Mouse (Mus musculus): ENCODE measurements around the gene Relt. TPM values are rescaled to one million over a fixed set of nuclear protein-coding genes. Genes with fewer than 3 reads are reported as not detected.

The Relt gene
- 7.1 and 7.8 TPM in 2 replicates for polyA plus RNA-seq (2012; rRNA removed)

DNA sequence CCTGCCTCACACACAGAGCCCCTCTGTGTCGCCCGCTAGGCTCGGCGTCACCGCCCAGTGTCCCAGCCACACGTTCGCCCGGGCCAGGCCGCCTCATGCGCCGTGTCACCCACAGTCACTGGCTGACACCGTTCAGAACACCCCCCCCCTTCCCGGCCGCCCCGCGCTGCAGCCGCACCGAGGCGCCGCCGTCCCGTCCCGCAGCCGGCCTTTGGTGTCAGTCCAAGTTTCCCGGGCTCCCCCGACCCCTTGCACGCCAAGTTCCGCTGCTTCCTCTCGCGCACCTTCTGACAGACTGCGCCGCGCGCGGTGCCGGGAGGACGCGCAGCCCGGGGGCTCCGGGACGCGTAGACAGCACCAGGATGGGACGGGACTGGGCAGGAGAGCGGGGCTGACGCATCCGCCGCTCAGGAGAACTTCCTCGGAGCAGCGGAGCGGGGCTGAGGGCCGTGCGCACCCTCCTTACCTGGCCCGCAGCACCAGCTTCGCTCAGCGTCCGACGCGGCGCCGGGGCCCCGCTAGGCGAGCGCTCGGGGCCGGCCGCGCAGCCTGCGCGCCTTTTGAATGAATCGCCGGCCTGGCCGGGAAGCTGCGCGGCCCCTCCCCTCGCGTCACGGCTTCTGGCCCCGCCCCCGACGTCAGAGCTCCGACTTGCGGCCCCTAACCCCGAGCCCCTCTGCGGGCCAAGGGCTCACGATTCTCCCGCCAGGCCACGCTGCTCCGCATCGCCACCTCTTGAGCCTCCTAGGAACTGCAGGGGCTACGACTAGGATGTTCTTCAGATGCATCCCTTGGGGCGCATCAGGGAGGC, at the start of gene Relt:
TSS of gene Relt (minus strand) at position 619 of the 811 bp plus-strand sequence.

Other genes with a start within 250 kb of the Relt start
- gene Plekhb1, start 201.0 kb downstream of the Relt start, polyA plus RNA-seq (2012; rRNA removed): 15.3 and 15.9 TPM in 2 replicates
- gene Fam168a, start 156.8 kb downstream of the Relt start, polyA plus RNA-seq (2012; rRNA removed): 101 and 120 TPM in 2 replicates
- 27.6 and 28.3 TPM in 2 replicates for gene Arhgef17, start 68.7 kb upstream of the Relt start, polyA plus RNA-seq (2012; rRNA removed)
- gene P2ry6, start 111.2 kb upstream of the Relt start, polyA plus RNA-seq (2012; rRNA removed): 1.8 and 2.0 TPM in 2 replicates
- 0.36 and 0.43 TPM in 2 replicates for gene P2ry2, start 149.4 kb upstream of the Relt start, polyA plus RNA-seq (2012; rRNA removed)
- 51.7 and 54.2 TPM in 2 replicates for gene Fchsd2, start 229.4 kb upstream of the Relt start, polyA plus RNA-seq (2012; rRNA removed)